Mouse (Mus musculus) stomach, postnatal 0 days (tissue): ENCODE data around the gene Atg4c.

Source experiments
- CTCF ChIP-seq: IDR thresholded peaks from 2 replicates; pipeline ENCODE4 v1.5.1; 2016; ENCODE audit warnings: antibody characterized with exemption, low read depth, mild to moderate bottlenecking, moderate library complexity
- EP300 ChIP-seq: optimal IDR thresholded peaks from 2 replicates; pipeline ENCODE3; 2016; ENCODE audit warnings: antibody characterized with exemption

GRCm38 (mm10) chr4:99206356-99206755 lies 12.6 kb downstream of the Atg4c start:
- TF ChIP-seq CTCF, result no peak
- no peak for TF ChIP-seq EP300
